Mouse (Mus musculus) brown adipose tissue, adult 24 weeks (tissue): ENCODE data around the gene Vmn2r41. TPM values are rescaled to one million over a fixed set of nuclear protein-coding genes. Genes with fewer than 3 reads are reported as not detected.
"Not testable (repeated sequence)": the region's sequence is repeated elsewhere in the genome, so short reads cannot be mapped to it uniquely, and the experiment has no call there.

Experiments
- H3K27ac ChIP-seq: fragments of 200-500 bp; replicated peaks from 2 replicates; pipeline ENCODE4 v1.5.1; 2012; ENCODE audit warnings: low read depth, mild to moderate bottlenecking, low read length
- H3K4me1 ChIP-seq: fragments of 200-500 bp; 2 replicates; pipeline ENCODE4 v1.6.1; 2012; ENCODE audit warnings: low read length, mixed read lengths; ENCODE audit not compliant: control insufficient read depth, insufficient read depth, insufficient read length
- H3K4me3 ChIP-seq: fragments of 200-500 bp; 2 replicates; pipeline ENCODE4 v1.5.1; 2012; ENCODE audit warnings: low read depth, mild to moderate bottlenecking, low read length, moderate library complexity; ENCODE audit not compliant: insufficient read depth
- polyA plus RNA-seq: library from polyadenylated mRNA; stranded (reverse); fragments of >200 nt; gene quantifications from 2 replicates; pipeline ENCODE4 v1.2.4, GENCODE M21; 2012; ENCODE audit not compliant: missing spikeins, insufficient read depth, insufficient read length

The Vmn2r41 gene
- polyA plus RNA-seq = not detected in 2 replicates

GRCm38 (mm10) chr7:8161554-8161953, at the start of gene Vmn2r41:
Vmn2r41 (minus strand) TSS chr7:8161654.
- H3K4me1 ChIP-seq, H3K4me3 ChIP-seq, H3K27ac ChIP-seq: not testable (repeated sequence)

GRCm38 (mm10) chr7:8200220-8200619, 38.8 kb upstream of the Vmn2r41 start, which contains the start of gene Vmn2r42:
Vmn2r42 (minus strand) TSS chr7:8200320.
- not testable (repeated sequence) for H3K27ac ChIP-seq, H3K4me1 ChIP-seq, H3K4me3 ChIP-seq

- H3K4me1 ChIP-seq, H3K27ac ChIP-seq, H3K4me3 ChIP-seq: not testable (repeated sequence)
Observed at GRCm38 (mm10) chr7:8092871-8093270, 68.6 kb downstream of the Vmn2r41 start.

Other genes starting within 250 kb of the Vmn2r41 start
- not detected in 2 replicates for gene Vmn2r42, start 38.7 kb upstream of the Vmn2r41 start, polyA plus RNA-seq
- gene Vmn2r43, start 98.9 kb upstream of the Vmn2r41 start, polyA plus RNA-seq = not detected in 2 replicates
- gene Vmn2r44, start 221.7 kb upstream of the Vmn2r41 start, polyA plus RNA-seq = not detected in 2 replicates